Mouse (Mus musculus) ES-E14 (cell line): Measurements from ENCODE around the gene Ttc5.

Experiments
- HCFC1 ChIP-seq: IDR thresholded peaks from 2 replicates; pipeline ENCODE4 v1.6.1; 2012; ENCODE audit warnings: low read length, inconsistent platforms, borderline replicate concordance; ENCODE audit not compliant: insufficient read depth
- MAFK ChIP-seq: IDR thresholded peaks from 2 replicates; pipeline ENCODE4 v1.6.1; 2014; ENCODE audit warnings: mild to moderate bottlenecking, low read depth, low read length, inconsistent platforms; ENCODE audit not compliant: insufficient read depth
- ZNF384 ChIP-seq: IDR thresholded peaks from 2 replicates; pipeline ENCODE4 v1.6.1; 2012; ENCODE audit warnings: low read depth, low read length, inconsistent platforms

DNA sequence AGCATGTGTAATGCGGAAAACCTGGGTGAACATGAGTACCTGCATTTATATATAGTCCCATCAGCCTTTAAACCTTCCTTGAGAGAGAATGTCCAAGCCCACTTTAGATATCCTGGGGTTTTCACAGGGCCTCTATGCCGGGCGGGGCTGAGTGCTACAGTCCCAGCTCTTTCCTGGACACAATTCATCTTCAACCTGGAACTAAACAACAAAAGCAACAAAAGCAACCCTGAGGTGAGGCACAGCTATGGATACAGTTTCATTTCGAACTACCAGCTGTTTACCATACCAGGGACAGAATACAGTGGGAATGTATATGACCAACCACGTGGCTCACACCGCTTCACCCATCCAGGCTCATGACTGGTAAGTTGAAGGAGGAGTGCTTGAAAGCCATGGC is 17.1 kb upstream of the Ttc5 start:
- TF ChIP-seq ZNF384, result no peak
- no peak for TF ChIP-seq MAFK
- TF ChIP-seq HCFC1, result no peak
